Mouse (Mus musculus): ENCODE measurements around the gene Rorb. TPM values are rescaled to one million over a fixed set of nuclear protein-coding genes. Genes with fewer than 3 reads are reported as not detected.
A peak's percentile ranks its signal among the peaks of the same experiment; 100 is the strongest.

Gene Rorb
- 0.04 TPM in 2 replicates for polyA plus RNA-seq (2012; rRNA removed)

- Histone ChIP-seq H3K27ac (ENCODE audit: control insufficient read depth, insufficient read depth, low read depth, low read length) (no peak within 1 kb of the TSS), H3K27me3 (ENCODE audit: control insufficient read depth, insufficient read depth, low read length) (no peaks in the 10 kb centered on the region), H3K4me1 (ENCODE audit: control insufficient read depth, insufficient read depth, low read length) (peaks cover 11% of the 10 kb centered on the region), H3K36me3 (ENCODE audit: control insufficient read depth, insufficient read depth, low read length) (no peaks in the 10 kb centered on the region), H3K4me3 (ENCODE audit: control insufficient read depth, low read depth, low read length) (peak within 1 kb of the TSS; percentile 72)
- no peak for TF ChIP-seq CTCF (IDR thresholded peaks at IDR 0.05; ENCODE audit: control insufficient read depth, insufficient read depth, insufficient replicate concordance, low read depth, low read length)
Observed at GRCm38 (mm10) chr19:19110793-19111427, at the start of gene Rorb. Rorb (minus strand) TSS chr19:19111196.

DNA sequence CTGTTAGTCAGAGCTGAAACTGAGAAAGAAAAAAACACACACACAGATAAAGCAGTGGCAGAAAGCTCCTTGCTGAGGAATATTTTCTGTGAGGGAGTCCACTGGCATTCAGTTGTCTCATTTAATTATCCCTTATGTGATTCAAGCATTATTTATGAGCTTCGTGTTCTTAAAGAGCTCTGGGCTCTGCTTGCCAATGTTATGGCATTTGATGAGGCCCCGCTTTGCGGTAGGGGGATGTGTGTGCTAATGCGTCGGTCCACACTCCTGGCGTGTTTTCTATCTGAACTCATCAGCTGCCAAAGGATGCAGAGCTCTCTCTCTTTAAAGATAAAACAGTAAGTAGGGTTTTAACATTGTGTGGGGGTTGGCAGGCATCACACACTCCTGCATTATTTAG is 37.9 kb upstream of the Rorb start:
- Histone ChIP-seq H3K36me3 (ENCODE audit: control insufficient read depth, insufficient read depth, low read length) (no peaks in the 10 kb centered on the region), H3K4me1 (ENCODE audit: control insufficient read depth, insufficient read depth, low read length) (no peaks in the 10 kb centered on the region), H3K4me3 (ENCODE audit: control insufficient read depth, low read depth, low read length) (no peak overlapping the region), H3K27ac (ENCODE audit: control insufficient read depth, insufficient read depth, low read depth, low read length) (no peak overlapping the region), H3K27me3 (ENCODE audit: control insufficient read depth, insufficient read depth, low read length) (no peaks in the 10 kb centered on the region)
- TF ChIP-seq POLR2A (IDR thresholded peaks at IDR 0.05; ENCODE audit: control insufficient read depth, low read depth, low read length) (no peak), CTCF (IDR thresholded peaks at IDR 0.05; ENCODE audit: control insufficient read depth, insufficient read depth, insufficient replicate concordance, low read depth, low read length) (no peak)

GRCm38 (mm10) chr19:19144447-19144846 is 33.5 kb upstream of the Rorb start:
- Histone ChIP-seq H3K4me3 (ENCODE audit: control insufficient read depth, low read depth, low read length) (no peak overlapping the region), H3K27ac (ENCODE audit: control insufficient read depth, insufficient read depth, low read depth, low read length) (no peak overlapping the region), H3K4me1 (ENCODE audit: control insufficient read depth, insufficient read depth, low read length) (no peaks in the 10 kb centered on the region), H3K36me3 (ENCODE audit: control insufficient read depth, insufficient read depth, low read length) (no peaks in the 10 kb centered on the region), H3K27me3 (ENCODE audit: control insufficient read depth, insufficient read depth, low read length) (no peaks in the 10 kb centered on the region)
- TF ChIP-seq POLR2A (IDR thresholded peaks at IDR 0.05; ENCODE audit: control insufficient read depth, low read depth, low read length): no peak
- TF ChIP-seq CTCF (IDR thresholded peaks at IDR 0.05; ENCODE audit: control insufficient read depth, insufficient read depth, insufficient replicate concordance, low read depth, low read length): no peak

DNA sequence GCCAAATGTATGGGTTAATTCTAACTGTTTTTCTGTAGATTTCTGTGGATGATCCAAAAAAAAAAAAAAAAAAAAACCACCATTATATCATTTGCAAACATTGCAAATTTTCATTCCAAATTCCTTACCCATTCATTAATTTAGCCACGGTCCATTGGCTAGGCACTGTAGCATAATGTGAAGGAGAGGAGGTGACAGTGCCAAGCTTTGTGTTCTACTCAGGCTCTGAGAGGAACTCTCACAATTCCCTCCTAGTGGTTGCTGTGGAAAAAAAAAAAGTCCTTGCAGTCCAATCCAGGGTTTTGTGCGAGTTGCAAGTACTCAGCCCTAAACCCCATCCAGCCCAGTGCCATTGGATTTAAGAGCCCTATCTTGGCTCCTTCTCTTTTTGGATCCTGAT is 25.9 kb upstream of the Rorb start:
- no peak overlapping the region for H3K4me3 ChIP-seq (ENCODE audit: control insufficient read depth, low read depth, low read length)
- H3K36me3 ChIP-seq (ENCODE audit: control insufficient read depth, insufficient read depth, low read length): no peaks in the 10 kb centered on the region
- no peaks in the 10 kb centered on the region for H3K4me1 ChIP-seq (ENCODE audit: control insufficient read depth, insufficient read depth, low read length)
- no peaks in the 10 kb centered on the region for H3K27me3 ChIP-seq (ENCODE audit: control insufficient read depth, insufficient read depth, low read length)
- TF ChIP-seq CTCF (IDR thresholded peaks at IDR 0.05; ENCODE audit: control insufficient read depth, insufficient read depth, insufficient replicate concordance, low read depth, low read length): no peak
- TF ChIP-seq POLR2A (IDR thresholded peaks at IDR 0.05; ENCODE audit: control insufficient read depth, low read depth, low read length): no peak
- H3K27ac ChIP-seq (ENCODE audit: control insufficient read depth, insufficient read depth, low read depth, low read length): no peak overlapping the region

DNA sequence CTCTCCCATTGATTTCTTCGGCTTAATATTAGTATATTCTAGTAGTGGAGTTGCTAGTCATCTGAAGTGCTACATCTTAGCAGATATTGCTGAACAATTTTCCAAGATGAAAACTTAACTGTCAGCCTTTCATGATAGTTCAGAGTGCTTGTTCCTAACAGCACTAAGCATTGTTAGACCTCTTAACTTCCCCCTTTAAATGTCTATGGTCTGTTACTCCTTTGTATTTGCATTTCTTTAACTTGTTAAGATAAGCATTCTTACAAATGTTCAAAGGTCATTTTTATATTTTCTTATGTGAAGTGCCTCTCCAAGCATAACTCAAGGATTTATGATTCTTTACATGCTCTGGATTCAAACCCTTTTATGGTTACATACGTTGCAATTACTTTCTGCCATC is 24.8 kb upstream of the Rorb start:
- Histone ChIP-seq H3K4me1 (ENCODE audit: control insufficient read depth, insufficient read depth, low read length) (no peaks in the 10 kb centered on the region), H3K36me3 (ENCODE audit: control insufficient read depth, insufficient read depth, low read length) (no peaks in the 10 kb centered on the region), H3K27me3 (ENCODE audit: control insufficient read depth, insufficient read depth, low read length) (no peaks in the 10 kb centered on the region), H3K4me3 (ENCODE audit: control insufficient read depth, low read depth, low read length) (no peak overlapping the region), H3K27ac (ENCODE audit: control insufficient read depth, insufficient read depth, low read depth, low read length) (no peak overlapping the region)
- TF ChIP-seq POLR2A (IDR thresholded peaks at IDR 0.05; ENCODE audit: control insufficient read depth, low read depth, low read length) (no peak), CTCF (IDR thresholded peaks at IDR 0.05; ENCODE audit: control insufficient read depth, insufficient read depth, insufficient replicate concordance, low read depth, low read length) (no peak)

DNA sequence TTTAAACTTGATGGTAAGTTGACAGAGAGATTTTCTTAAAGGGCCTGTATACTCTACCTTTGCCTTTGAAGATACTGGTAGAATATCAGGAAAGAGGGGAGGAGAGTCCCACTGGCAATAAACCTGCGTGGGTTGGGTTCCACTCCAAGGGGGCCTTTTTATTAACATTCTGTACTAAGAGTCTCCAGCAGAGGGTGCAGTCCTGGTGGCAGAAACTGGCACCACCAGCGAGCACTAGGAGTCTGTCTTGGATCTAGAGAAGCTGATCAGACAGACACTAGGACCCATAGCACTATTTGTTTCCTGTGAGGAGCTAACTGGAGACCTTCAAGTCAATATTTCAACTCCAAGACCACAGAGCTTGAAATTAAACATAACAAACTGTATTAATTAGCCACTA is 11.3 kb upstream of the Rorb start:
- Histone ChIP-seq H3K27me3 (ENCODE audit: control insufficient read depth, insufficient read depth, low read length) (no peaks in the 10 kb centered on the region), H3K4me1 (ENCODE audit: control insufficient read depth, insufficient read depth, low read length) (no peaks in the 10 kb centered on the region), H3K36me3 (ENCODE audit: control insufficient read depth, insufficient read depth, low read length) (no peaks in the 10 kb centered on the region), H3K27ac (ENCODE audit: control insufficient read depth, insufficient read depth, low read depth, low read length) (no peak overlapping the region), H3K4me3 (ENCODE audit: control insufficient read depth, low read depth, low read length) (no peak overlapping the region)
- TF ChIP-seq CTCF (IDR thresholded peaks at IDR 0.05; ENCODE audit: control insufficient read depth, insufficient read depth, insufficient replicate concordance, low read depth, low read length) (no peak), POLR2A (IDR thresholded peaks at IDR 0.05; ENCODE audit: control insufficient read depth, low read depth, low read length) (no peak)

DNA sequence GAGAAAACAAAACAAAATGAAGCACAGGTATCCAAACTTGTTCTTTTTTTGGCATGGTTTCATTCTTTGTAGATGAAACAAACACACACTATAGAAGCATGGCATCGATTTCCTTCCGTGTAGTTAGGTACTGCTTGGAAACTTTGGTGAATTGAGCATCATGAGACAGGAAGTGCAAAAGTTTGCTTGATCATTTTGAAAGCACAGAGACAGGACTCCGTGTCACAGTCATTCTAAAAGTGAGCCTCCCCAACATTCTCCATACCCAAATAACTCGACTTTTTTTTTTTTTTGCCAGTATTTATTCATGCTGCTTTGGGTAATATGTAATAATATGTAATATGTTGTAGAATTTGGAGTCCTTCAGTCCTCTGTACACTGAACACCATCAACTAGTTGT is 1.2 kb upstream of the Rorb start:
- Histone ChIP-seq H3K27me3 (ENCODE audit: control insufficient read depth, insufficient read depth, low read length) (no peaks in the 10 kb centered on the region), H3K4me1 (ENCODE audit: control insufficient read depth, insufficient read depth, low read length) (peaks cover 11% of the 10 kb centered on the region), H3K27ac (ENCODE audit: control insufficient read depth, insufficient read depth, low read depth, low read length) (no peak overlapping the region), H3K36me3 (ENCODE audit: control insufficient read depth, insufficient read depth, low read length) (no peaks in the 10 kb centered on the region), H3K4me3 (ENCODE audit: control insufficient read depth, low read depth, low read length) (no peak overlapping the region)
- TF ChIP-seq CTCF (IDR thresholded peaks at IDR 0.05; ENCODE audit: control insufficient read depth, insufficient read depth, insufficient replicate concordance, low read depth, low read length): no peak
- TF ChIP-seq POLR2A (IDR thresholded peaks at IDR 0.05; ENCODE audit: control insufficient read depth, low read depth, low read length): no peak
